Mouse (Mus musculus) kidney, postnatal 10 days (tissue): ENCODE measurements around the gene Nit1.

Source experiments
- DNase-seq: peaks from one replicate; pipeline ENCODE4 v3.0.0; 2021; ENCODE audit warnings: mixed read lengths

The Nit1 gene

DNA sequence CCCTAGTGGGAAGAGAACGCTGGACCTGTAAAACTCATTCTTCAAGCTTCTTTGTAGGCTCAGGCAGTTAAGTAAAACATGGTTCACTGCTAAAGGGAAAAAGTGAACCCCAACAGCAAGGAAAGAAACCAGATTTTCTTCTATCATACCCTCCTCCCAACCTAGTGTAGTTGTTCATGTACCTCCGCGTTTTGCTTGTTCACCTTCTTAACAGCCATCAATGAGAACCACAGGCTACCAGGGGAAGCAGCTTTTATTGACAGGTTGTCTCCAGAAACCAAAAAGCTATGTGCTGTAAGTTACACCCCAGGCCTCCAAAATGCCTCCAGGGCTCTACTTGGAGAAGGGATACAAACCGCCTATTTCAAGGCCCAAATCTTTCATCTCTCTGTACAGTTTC is 57.1 kb downstream of the Nit1 start:
- no peak for DNase-seq
